Mouse (Mus musculus) brain, embryonic 14.5 days (tissue): ENCODE measurements at regions not wholly inside any gene's neighbourhood (a gene's known extent, or its start where the extent isn't known, plus 50 kb on each side); places are given as distances from the start of the nearest gene placed in this dataset.

Experiments used
- CTCF ChIP-seq: fragments of 200-500 bp; IDR thresholded peaks from 2 replicates; pipeline ENCODE4 v1.5.1; 2012; ENCODE audit warnings: inconsistent platforms, mild to moderate bottlenecking, moderate library complexity, borderline replicate concordance; ENCODE audit not compliant: insufficient read depth, insufficient read length; ENCODE audit errors: extremely low read depth
- POLR2A ChIP-seq: fragments of 200-500 bp; IDR thresholded peaks from 2 replicates; pipeline ENCODE4 v1.6.1; 2012; ENCODE audit warnings: mild to moderate bottlenecking, inconsistent platforms, borderline replicate concordance; ENCODE audit not compliant: poor library complexity, insufficient read depth, insufficient read length, severe bottlenecking; ENCODE audit errors: extremely low read depth

GRCm38 (mm10) chr17:72657826-72658225 lies 53.4 kb upstream of the Alk start:
- TF ChIP-seq CTCF, result no peak
- no peak for TF ChIP-seq POLR2A
